Mouse (Mus musculus): ENCODE measurements around the gene Plcb4.

The Plcb4 gene

GRCm38 (mm10) chr2:135658486-135659390 is at the start of gene Plcb4:
TSS of gene Plcb4 (plus strand) at chr2:135659011.
- peak; percentile 91 for DNase-seq

DNA sequence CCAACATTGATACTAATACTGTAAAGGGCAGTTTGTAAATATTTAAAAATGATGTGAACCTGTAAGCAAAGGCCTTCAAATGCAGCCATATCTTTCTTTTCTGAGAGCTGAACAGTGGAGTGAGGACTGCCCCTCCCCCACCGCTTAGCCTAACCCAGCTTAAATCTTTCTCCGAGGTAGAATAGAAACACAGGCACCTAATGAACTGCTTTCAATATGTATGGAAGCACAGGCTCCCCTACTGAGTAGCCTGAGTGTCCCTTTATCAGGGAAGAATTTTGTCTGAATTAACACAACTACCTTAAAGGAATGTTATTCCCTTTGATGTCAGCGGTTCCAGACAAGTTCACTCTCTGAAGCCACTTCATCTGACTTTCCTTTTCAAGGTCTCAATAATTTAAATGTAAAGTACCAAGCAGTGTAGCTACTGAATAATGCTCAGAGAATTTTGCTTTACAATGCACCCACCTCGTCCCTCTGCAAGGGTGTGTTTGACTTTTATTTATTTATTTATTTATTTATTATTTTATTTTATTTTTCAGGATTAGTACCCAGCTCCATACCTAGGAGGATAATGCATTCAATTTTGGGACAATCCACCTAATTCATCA is 44.1 kb upstream of the Plcb4 start:
- peak; percentile 6 for DNase-seq

DNA sequence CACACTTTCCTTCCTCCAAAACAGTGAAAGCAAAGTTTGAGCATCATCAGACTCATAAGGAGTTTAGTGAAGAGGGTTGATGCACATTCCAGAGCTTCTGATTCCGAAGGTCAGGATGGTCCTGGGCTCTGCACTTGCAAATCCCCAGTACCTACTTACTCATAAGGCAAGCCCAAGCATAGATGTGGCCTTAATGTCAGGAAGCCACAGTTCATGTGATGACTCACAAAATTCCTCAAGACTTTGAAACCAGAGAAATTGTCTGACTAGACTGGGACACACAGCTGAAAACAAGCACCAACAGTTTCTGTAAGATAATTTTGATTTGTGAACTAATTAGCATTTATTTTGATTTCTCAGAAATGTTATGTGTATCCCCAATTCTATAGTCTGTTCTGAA is 42.7 kb upstream of the Plcb4 start:
- DNase-seq = no peak

DNA sequence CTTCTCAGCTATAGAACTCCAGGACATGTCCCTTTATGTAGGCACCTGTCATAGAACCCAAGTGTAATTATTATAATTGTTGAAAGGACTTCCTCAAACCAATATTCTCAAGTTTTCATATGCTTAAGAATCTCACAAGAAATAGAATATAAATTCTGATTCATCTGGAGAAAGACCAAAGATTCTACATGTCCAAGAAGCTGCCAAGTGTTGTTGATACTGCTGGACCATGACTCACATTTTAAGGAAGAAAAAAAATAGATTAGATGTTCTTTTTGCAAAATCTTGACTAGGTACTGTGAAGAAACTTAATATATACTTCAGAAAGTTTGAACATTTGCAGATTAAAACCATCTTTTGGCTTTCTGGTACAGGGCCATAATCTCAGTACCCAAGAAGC is 40.3 kb upstream of the Plcb4 start:
- DNase-seq = no peak

DNA sequence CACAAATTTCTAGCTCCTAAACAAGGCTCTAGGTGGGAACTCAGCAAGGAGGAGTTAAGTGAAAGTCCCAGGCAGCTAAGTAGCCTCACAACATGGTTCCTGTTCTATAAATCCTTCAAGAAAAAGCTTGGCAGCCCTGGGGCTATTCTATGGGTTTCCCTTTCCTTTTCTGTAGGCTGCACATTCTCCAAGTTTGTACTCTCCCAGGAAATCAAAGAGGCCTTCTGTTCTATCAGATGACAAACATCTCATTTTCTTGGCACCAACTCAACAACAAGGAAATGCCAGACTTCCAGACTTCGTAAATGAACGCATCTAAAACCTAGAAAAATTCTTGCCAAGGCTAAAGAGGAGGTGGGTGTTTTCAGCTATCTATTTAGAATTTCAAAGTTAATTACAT is 38.9 kb upstream of the Plcb4 start:
- DNase-seq = no peak

DNA sequence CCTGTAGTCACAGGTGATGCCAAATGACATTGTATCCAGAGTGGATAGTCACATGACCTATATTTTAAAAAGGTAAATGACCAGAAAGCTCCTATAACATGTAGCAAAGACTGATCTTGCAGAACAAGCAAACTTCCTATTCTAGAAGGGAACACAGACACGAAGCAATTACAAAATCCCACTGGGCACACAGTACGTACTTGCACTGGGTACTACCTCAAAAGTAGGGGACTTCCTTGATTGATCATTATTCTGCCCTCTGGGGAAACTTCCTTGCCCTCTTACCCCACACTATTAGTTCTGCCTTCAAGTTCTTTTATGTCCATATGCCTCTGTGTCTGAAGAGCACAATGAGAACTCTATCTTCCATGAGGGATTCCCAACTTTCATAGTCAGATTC is 31.0 kb upstream of the Plcb4 start:
- DNase-seq = no peak

DNA sequence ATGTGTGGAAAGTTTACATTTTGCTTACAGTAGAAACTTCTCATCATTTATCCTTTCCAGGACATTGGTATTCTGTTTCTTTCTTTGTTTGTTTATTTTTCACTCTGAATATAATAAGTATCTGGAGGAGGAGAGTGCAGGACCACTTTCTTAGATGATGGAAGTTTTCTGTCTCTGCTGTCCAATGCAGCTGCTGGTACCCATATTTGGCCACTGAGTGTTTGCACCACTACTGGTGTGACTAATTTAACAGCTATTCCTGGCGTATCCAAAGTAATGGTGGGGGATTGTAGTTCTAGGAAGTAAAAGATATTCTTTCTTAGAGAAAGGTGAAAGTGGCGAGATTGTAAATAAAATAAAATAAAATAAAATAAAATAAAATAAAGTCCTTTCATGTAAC is 21.6 kb upstream of the Plcb4 start:
- no peak for DNase-seq

DNA sequence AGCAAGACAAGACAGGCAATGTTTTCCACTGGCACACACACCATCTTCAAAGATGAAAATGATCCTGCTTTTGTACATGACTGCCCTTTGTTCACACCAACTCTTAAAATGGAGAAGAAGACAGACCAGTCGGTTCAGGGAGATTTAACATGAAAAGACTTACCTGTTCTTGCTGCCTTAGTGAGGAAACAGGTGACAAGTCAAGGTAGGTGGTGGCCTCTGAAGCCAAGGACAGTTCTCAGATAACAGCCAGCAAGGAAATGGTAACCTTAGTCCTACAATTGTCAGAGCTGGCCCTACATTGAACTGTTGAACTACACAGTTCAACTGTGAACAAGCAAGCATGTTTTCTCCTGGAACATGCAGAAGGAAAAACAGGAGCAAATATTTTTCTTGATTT is 17.8 kb upstream of the Plcb4 start:
- DNase-seq = no peak

GRCm38 (mm10) chr2:135641636-135642035 is 17.2 kb upstream of the Plcb4 start:
- DNase-seq = no peak

DNA sequence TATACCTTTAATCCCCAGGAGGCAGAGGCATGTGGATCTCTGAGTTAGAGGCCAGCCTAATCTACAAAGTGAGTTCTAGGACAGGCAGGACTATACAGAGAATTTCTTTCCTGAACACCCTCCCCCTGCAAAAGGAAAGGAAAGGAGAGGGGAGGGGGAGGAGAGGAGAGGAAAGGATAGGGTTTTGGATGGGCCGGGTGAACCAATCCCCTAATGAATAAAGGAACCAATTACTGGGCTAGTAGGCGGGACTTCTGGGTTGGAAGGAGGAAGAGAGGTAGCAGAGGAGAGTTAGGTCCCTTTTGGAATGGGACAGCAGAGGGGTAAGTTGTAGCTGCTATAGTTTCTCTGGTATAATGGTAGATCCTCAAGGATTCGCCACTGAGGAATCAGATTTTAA is 12.6 kb upstream of the Plcb4 start:
- DNase-seq = no peak

- DNase-seq = no peak
Observed at GRCm38 (mm10) chr2:135646654-135647053, 12.2 kb upstream of the Plcb4 start.

DNA sequence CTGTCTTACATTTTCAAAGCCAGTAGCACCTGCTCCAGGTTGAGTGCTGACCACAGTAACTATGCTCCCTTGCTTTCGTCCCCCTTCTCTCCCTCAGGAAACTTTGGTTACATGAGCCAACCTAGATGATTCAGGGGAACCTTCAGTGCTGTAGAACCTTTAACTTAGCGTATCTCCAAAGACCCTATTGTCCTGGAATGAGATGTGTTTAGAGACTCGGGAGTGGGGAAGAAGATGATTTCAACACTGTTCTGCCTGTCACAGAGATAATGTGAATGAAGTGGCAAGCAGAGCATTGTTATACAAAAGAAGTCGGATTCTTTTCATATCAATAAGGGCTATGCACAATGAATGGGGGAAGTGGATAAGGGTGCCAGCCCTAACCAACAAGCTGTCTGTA is 10.8 kb upstream of the Plcb4 start:
- no peak for DNase-seq

- no peak for DNase-seq
Observed at GRCm38 (mm10) chr2:135650885-135651284, 7.9 kb upstream of the Plcb4 start.

DNA sequence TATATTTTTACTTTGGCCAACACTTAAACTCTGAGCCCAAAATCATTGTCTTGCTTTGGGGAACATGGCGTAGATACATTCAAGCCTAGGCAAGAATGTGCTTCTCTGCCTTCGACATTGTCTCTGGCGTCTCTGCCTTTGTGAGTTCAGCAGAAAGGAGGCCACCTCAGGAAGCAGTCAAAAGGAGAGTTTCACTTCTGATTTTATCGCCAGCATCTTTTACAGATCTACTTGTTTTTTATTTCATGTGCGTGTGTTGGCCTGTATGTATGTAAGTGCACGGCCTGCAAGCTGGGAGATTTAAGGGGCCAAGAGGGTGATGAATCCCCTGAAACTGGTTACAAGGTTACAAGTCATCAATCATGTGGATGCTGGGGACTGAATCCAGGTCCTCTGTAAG is 6.8 kb upstream of the Plcb4 start:
- DNase-seq = no peak

- no peak for DNase-seq
Observed at GRCm38 (mm10) chr2:135652451-135652850, 6.4 kb upstream of the Plcb4 start.

DNA sequence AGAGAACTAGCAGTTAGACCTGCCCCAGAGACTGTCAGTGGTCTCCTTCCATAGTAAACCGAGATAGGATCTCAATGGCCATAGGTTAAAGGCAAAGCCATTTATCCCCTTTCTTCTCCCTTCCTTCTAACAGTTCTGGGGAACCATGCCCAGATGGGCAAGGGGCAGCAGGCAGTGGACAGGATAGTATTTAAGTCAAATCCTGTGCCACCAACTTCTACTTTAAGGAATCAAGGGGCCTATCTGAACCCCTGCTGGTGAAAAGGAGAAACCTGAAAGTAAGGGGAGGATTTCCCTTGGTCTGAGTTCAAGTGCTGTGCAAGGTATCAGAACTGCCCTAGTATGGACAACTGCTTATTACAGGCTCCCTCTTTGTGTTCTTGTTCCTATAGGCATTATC is 2.9 kb upstream of the Plcb4 start:
- no peak for DNase-seq

GRCm38 (mm10) chr2:135656586-135656985 is 2.2 kb upstream of the Plcb4 start:
- no peak for DNase-seq

- DNase-seq = peak; percentile 79
Observed at GRCm38 (mm10) chr2:135659391-135660180, 775 bp downstream of the Plcb4 start.

DNA sequence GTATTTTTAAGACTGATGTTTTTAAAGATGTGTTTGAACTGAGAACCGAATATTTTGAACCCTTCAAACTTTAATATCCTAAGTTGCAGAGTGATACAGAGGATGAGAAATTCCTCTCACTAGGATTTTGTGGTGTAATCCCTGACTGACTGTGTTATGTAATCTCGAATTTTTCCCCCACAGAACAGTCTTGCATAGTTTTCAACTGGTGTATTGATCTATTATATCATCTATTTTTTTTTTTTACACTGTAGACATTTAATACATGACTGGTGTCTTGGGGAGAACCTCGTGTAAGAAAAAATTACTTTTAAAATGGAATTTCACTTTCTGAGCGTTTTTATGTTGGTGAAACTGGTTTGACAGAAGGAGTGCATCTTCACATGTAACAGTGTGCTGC is 2.0 kb downstream of the Plcb4 start:
- DNase-seq = no peak

DNA sequence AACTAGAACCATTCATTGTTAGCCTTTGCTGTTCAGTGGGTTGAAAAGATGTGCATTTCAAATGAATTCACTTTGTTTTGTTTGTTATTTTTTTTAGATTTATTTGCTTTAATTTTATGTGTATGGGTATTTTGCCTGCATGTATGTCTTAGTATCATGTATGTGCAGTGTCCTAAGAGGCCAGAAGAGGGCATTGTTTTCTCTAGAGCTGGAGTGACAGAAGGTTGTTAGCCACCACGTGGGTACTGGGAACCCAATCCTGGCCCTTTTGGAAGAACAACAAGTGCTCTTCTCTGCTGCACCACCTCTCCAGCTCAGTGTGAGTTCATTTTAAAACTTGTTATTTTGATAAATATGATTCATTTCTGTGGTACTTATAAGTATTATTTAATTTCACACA is 5.0 kb downstream of the Plcb4 start:
- DNase-seq = no peak

DNA sequence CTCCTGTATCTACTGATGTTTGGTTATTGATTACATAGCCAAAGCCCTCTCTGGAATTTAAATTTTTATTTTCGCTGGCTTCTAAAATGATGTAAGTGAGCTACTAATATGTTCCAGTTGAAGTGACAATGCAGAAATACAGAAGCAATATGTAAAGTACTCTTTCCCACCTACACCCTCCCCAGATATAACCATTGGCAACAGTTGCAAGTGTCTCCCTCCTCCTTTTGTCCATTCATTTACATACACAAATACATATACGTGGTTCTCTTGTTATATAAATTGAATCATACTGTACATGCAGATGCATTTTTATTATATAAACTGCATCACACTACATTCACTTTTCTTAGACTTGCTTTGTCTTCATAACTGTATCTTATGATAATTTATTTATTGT is 8.7 kb downstream of the Plcb4 start:
- no peak for DNase-seq

- DNase-seq = peak; percentile 34
Observed at GRCm38 (mm10) chr2:135672459-135673104, 13.8 kb downstream of the Plcb4 start.

- DNase-seq = no peak
Observed at GRCm38 (mm10) chr2:135673649-135674048, 14.8 kb downstream of the Plcb4 start.
